Mouse (Mus musculus) liver, embryonic 14 days (tissue): ENCODE measurements around the gene Lbx1. TPM values are rescaled to one million over a fixed set of nuclear protein-coding genes. Genes with fewer than 3 reads are reported as not detected.

Source experiments
- polyA plus RNA-seq: library from polyadenylated mRNA; depleted of rRNA; stranded (reverse); fragments of >200 nt; gene quantifications from 2 replicates; pipeline ENCODE4 v1.2.3, GENCODE M21; 2012; rRNA removed

Gene Lbx1
- 0.03 TPM in 1 of 2 replicates, not detected in the other for polyA plus RNA-seq

DNA sequence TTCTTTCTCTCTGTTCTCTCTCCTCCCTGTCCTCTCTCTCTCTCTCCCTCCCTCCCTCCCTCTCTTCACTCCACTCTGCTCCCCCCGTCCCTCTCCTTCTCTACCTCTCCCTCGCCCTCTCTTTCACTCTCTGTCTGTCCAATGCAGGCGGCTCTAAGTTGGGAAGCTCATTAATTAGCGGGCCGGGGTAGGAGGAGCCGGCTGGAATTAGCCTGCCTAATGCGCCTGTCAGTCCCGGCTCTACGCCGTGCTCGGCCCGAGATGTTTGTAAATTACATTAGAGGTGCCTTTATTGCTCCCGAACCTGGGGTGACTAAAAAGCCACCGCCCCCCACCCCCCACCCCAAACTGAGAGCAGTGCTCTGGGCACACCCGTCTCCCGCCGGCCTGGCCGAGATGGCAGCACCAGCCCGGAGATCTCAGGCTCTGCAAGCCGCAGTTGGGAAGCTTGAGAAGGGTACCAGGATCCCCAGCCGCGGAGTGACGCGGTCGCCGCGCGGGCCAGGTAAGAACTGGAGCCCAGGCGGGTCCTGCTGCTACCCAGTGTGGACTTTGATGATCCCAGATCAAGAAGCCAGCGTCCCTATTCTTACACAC lies at the start of gene Lbx1:
Gene Lbx1, minus strand, starts transcription at position 47 of the 597 bp plus-strand sequence.

Other genes with a start within 250 kb of the Lbx1 start
- 20.1 and 24.8 TPM in 2 replicates for gene Sema4g, start 246.7 kb downstream of the Lbx1 start, polyA plus RNA-seq
- gene Twnk, start 230.1 kb downstream of the Lbx1 start, polyA plus RNA-seq = 7.4 and 7.7 TPM in 2 replicates
- 25.5 and 27.2 TPM in 2 replicates for gene Mrpl43, start 229.4 kb downstream of the Lbx1 start, polyA plus RNA-seq
- 4.5 and 4.6 TPM in 2 replicates for gene Lzts2, start 221.4 kb downstream of the Lbx1 start, polyA plus RNA-seq
- 0.02 and 0.03 TPM in 2 replicates for gene Pdzd7, start 190.1 kb downstream of the Lbx1 start, polyA plus RNA-seq
- 2.1 TPM in 2 replicates for gene Sfxn3, start 188.3 kb downstream of the Lbx1 start, polyA plus RNA-seq
- 0.14 and 0.20 TPM in 2 replicates for gene Kazald1, start 160.6 kb downstream of the Lbx1 start, polyA plus RNA-seq
- 0.05 TPM in 1 of 2 replicates, not detected in the other for gene Tlx1, start 85.1 kb downstream of the Lbx1 start, polyA plus RNA-seq
- gene Btrc, start 127.9 kb upstream of the Lbx1 start, polyA plus RNA-seq = 28.3 and 31.1 TPM in 2 replicates